Mouse (Mus musculus): ENCODE results near the gene Samd4.

- TF ChIP-seq CTCF (IDR thresholded peaks at IDR 0.05; ENCODE audit: low read depth, low read length) (no peak), GATA1 (IDR thresholded peaks at IDR 0.05; ENCODE audit: borderline replicate concordance, low read length) (no peak), POLR2AphosphoS5 (IDR thresholded peaks at IDR 0.05; ENCODE audit: insufficient replicate concordance, low read depth, low read length) (no peak)
Observed at GRCm38 (mm10) chr14:47065067-47065466, 182.4 kb downstream of the Samd4 start.

Measured in G1E (cell line).